Mouse (Mus musculus) fibroblast of lung, adult 2 months (primary cell): ENCODE data around the gene Lypd6b.
A peak's percentile ranks its signal among the peaks of the same experiment; 100 is the strongest.

Experiments used
- DNase-seq: peaks from one replicate; pipeline ENCODE4 v3.0.0-alpha.2; 2011; ENCODE audit warnings: low read depth

The Lypd6b gene

DNA sequence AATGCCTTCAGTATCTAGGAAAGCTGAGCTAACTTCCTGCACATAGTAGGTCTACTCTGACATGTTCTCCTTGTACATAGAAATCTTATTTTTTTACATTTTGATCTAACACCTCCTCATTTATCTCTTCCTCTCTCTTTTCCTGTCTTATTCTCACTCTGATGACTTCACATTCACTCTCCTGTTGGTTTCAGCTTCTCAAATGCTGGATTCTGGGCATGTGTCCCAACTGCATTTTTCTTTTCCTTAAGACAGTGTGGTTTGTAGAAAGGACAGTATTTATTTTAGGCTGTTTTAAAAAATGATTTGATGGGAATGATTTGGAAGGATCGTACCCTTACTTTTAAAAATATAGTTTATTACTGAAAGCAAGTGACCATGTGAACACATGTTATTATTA, 34.8 kb downstream of the Lypd6b start:
- no peak for DNase-seq

DNA sequence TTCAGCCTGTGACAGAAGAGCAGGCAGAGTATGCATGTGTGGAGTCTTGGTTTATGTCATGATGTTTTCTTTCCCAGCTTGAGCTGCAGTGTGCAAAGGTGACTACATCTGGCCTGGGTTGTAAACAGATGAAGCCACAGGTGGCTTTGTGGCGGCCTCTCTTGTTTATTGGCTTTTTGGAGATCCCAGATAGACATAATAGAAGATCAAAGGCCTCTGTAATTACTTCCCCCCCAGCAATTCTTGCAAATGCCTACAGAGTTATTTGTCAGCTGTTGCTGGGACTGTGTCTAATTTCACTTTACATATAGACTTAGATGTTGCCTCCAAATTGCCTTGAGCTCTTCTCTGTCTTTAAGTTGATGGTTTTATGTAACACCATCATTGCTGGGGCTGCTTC, 38.1 kb downstream of the Lypd6b start:
- no peak for DNase-seq

DNA sequence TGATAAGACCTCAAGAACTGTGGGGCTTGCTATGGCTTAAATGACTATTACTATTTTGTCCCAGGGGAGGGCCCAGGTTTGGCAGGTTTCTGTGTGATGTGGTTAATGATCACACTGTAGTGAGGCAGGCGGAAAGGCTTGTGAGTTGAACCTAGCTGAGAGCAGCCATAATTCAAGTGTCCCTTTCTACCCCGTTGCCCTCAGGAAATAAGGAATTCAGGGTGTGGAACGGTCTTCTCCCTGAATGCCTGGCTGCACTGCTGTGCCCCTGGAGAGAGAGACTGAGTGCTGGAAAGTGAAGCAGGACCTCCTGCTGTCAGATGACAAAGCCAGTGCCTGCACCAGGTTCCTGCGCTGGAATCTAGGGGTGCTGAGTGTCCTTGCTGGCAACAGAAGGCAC, 40.3 kb downstream of the Lypd6b start:
- DNase-seq: no peak

DNA sequence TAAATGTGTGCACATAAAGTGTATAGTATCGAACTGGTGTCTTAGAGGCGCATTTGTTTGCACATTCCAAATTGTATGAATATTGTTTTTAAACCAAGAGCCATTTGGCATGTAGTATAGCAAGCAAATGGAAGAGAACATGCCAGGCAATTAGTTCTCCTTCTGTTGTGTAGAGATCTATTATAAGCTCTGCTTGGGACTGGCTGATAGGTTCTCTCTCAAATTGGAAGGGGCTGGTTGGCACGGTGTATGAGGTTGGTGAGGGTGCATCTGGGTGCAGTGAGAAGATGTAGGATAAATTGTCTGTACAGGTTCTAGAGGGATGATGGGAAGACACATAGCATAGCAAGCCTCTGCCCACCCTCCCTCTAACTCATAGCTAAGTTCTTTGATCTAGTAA, 42.9 kb downstream of the Lypd6b start:
- DNase-seq: no peak

DNA sequence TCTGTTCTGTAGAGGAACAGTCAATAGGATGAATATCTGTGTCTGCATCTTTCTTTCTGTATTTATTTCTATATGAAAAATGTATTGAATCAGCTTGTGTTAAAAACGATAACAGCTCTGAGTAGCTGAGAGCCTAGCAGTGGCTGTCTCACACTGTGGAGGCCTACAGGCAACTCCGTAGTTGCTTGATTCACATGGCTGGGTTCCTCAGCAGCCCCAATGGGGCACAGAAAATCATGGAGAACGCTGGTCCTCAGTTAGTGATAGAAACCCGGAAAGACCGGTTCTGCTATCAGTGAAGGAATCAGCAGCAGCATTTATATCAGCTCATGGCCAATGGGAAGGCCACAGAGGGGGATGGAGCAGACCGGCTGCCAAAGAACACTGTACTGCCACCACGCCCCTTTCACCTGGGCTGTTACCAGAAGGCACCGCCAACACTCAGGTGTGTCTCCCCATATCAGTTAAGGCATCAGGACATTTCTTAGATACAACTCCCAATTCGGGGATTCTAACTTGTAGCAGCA, 44.9 kb downstream of the Lypd6b start:
- DNase-seq: no peak

DNA sequence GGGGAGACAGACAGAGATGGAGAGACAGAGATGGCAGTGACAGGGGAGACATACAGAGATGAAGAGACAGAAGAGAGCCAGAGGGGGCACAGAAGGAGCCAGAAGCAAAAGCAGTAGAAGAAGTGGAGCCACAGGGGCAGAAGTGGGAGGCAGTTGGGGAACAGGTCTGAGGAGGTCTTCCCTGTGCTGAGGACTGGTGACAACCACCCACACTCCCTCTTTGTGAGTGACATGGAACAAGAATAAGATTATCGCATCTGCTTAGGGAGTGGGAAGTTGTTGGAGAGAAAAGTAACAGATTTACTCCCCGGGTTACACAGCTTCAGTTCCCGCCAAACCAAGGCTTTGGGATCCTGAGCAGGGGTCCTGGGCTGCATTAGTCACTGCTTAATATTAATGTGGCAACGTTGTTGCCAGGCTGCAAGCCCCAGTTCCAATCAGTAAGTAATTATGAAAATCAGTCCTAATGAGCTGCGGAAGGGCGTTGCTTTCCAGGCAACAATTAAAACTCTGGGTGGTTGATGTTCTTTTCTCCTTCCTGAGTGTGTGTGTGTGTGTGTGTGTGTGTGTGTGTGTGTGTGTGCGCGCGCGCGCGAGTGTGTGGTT, 50.1 kb downstream of the Lypd6b start:
- no peak for DNase-seq

DNA sequence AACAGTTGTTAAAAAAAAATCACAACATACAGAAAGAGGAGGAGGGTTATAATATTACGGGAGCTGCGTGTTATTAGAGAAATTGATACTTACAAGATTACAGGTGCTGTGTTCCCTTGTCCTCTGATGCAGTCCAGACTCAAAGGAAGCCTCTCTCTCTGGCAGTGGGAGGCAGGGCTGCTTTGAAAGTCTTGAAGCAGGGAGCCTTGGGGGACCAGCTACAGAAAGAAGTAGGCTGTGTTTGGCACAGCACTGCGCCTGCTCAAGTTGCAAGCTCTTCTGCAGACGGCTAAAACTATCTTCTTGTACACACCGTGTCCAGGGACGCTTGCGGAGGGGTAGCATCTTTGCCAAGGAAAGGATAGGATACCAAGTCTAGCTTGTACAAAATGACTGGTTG, 51.1 kb downstream of the Lypd6b start:
- no peak for DNase-seq

DNA sequence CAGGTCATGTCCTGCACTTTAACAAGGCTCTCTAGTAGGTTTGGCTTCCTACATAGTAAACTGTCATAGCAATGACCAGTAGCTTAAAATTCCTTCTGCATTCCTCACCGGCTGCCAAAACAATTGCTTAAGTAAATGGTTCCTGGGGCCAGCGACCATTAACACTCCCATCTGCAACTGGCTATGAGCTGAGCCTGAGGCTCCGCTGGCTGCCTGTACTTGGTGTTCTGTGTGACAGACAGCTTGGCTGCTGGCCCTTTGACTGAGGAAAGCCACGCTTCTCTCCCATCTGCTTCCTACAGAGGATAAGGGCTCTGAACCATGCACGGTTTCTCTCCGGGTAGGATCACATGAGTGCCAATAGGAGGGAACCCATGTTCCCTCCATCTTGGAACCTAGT, 53.1 kb downstream of the Lypd6b start:
- DNase-seq: peak; percentile 41

DNA sequence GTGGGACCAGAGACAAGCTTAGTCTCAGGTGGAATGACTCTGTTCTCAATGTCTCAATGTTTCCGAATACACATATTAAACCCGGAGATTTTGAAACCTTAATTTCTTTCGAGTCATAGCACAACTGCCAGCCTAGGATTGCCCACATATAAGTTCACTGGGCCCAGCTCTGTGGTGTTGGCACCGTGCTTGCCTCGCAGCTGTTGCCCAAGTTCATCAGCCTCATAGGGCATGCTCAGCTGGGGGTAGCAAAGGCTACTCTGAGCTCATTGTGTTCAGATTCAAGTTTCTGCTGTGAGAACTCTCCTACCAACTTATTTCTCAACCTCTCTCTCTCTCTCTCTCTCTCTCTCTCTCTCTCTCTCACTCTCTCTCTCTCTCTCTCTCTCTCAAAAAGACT, 53.6 kb downstream of the Lypd6b start:
- peak; percentile 50 for DNase-seq

DNA sequence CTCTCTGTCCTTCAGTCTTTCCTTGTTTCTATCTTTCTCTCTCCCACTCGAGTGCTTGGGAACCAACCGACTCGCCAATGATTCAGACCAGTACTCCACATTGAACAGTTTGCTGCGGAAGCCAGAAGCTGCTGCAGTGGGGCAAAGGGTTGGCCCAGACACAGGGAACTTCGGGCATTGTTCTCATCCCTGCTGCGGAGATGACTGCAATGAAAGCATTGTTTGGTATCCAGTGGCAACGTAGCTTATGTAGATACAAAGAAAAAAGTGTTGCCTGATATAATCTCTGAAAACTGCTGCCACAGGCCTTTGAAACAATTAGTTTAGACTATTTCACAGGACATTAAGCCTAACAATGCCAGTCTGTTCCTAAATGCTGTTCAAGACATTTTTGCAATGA, 57.6 kb downstream of the Lypd6b start:
- DNase-seq: no peak

DNA sequence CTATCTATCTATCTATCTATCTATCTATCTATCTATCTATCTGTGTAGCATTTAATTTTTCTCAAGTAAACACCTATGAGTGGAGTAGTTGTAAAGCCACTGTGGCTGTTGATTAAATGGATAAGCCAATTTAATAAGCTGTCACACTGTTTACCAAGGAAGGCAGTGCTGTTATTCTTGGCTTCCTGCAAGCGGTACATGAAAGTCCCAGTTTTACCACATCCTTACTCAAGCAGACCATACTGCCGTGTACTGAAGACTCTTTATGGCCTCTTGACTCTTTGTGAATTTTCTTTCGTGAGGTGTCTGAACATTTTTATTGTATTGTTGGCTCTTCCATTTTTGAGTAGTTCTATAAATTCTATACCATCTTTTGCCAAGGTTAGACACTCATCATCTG, 58.6 kb downstream of the Lypd6b start:
- no peak for DNase-seq

DNA sequence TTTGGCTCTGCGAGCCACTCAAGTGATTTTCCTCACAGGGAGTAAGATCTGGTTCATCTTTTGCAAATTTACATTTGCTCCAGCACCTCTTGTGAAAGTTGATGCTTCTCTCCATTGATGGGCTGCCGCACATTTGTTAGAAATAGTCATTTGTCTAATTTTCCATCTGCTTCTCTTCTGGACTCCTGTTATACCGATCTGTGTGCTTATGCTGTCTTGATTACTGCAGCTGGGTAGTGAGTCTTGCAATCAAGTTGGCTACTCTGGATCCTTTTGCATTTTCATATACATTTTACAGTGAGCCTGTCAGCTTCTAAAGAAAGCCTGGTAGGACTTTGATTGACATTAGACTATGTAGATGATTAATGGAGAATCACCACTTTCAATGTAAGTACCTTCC, 59.4 kb downstream of the Lypd6b start:
- no peak for DNase-seq

DNA sequence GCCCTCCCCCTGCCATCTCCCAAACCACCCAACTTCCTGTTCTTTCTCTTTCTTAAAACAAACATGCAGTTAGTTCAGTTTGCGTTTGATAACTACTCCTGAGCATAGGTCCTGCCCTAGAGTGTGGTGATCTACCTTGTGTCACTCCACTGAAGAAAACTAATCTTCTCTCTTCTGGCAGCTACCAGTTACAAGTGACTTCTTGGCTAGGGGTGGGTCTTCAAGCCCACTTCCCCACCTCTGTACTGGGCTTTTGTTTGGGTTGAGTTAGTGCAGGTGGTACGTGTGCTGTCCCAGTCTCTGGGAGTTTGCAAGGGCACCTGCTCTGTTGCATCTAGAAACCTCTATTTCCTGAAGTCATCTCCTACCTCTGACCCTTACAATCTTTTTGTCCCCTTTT, 60.3 kb downstream of the Lypd6b start:
- DNase-seq: no peak

DNA sequence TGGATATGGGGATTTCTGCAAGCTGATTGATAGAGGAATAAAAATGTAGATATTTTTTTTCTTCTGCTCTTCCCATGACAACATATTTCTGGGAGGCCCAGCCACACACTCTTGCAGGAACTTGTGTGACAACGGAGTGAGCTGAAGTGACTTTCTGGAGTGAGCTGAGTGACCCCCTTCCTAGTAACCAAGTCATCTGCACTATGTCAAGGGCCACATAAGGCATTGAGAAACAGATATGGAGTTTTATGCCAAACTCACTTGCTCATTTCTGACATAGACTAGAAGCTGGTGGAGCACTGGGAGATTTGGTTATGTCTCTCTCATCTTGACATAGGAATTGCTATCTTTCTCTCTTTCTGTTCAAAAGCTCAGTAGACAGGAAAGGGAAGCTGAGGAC, 62.3 kb downstream of the Lypd6b start:
- DNase-seq: no peak

DNA sequence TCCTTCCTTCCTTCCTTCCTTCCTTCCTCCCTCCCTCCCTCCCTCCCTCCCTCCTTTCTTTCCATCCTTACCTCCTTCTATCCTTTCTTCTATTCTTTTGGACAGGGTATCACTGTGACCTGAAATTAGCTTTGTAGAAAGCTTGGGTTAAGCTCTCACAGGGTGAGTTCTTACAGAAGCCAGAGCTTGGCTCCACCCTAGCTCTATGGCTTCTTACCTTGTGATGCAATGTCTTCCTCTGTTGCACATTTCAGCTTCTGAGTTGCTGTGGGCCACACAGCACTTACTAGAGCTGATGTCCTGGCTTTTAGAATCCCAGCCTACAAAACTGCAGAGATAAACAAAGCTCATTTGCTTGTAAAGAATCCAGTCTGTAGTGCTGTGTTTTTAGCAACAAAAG, 64.5 kb downstream of the Lypd6b start:
- DNase-seq: no peak

DNA sequence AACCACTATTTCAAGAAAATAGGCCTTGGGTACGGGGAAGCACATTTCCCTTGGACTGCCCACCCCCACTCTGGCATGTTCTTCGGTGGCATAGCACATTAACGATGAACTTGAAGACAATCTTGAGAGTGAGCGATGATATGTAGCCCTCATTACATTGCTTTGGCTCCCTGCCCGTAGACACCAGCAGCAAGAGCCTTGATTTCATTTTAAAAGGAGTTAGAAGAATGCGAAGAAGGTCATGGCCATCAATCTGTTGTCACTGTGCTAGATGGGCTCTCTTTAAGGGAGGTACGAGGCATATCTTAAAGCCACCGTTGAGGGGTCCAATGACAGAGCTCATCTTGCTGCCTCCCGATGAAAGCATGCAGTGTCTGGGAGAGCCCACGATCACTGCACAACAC, 68.7 kb downstream of the Lypd6b start:
- no peak for DNase-seq

DNA sequence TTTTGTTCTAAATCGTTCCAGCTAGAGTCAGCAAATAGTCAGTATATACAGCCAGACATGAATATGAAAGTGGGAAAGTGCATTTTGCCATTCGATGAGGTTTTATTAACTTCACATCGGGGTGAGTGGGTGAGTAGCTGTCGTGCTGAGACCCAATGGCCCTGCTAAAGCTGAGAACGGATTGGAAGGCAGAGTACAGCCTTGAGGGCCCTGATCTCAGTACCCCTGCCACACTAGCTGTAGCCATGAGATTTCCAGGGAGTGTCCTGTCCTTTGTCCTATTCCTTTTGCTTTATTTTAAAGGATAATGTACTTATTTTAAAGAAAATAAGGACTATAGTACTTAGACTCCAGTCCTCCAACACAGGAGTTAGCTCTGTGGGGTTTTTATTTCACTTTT, 69.1 kb downstream of the Lypd6b start:
- DNase-seq: no peak

DNA sequence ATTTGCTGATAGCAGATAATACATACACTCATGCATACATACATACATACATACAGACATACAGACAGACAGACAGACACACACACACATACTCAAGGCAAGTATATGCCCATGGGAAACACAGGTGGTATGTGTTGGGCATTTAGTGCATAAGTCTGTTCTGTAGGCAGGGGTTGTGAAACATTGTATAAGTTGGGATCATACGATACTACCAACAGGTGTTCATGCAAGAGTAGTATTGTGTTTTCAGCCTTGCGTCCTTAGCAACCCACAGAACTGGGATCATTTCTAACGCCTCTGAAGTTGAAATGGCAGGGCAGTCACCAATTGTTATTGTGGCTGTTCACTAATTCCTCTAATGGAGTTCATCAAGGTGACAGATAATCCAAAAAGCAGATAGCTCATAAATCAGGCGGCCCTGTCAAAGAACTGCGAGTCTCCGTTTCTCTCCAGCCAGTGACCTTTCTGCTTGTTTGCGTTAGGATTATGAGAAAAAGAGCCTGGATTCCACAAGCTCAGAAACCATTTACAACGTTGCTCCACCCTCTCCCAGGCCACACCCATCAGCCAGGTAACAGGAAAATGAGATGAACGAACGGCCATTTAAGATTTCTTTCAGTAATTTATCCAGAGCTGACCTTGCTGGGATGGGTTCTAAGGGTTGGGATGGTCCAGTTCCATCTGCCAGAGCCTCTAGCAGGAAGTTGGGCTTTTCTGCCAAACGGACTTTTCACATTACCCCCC, 72.9 kb downstream of the Lypd6b start:
- no peak for DNase-seq

DNA sequence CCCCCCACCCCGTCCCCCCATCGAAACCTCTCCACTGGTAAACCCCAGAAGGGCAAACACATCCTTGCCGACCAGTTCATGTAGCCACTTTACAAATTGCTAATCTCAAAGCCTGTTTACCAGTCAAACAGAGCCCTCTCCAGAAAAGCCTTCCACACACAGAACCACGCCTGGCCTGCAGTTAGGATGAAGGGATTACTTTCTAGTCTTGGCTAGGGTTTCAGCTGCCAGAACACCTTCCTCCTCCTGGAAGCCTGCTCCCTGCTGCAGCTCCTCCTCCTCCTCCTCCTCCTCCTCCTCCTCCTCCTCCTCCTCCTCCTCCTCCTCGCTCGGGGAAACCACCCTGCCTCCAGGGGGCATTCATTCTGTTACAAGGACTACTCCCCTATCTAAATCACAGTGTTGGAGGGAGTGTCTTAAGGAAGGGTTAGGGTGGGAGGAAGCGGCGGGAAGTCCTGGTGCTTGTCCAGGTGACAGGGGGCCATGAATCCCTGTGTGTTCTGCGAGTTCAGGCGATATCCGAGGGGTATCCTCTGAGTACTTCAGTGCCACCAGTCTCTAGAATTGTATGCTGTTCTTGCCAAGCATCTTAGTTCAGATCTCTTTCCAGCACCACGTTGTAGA, 73.6 kb downstream of the Lypd6b start:
- no peak for DNase-seq

DNA sequence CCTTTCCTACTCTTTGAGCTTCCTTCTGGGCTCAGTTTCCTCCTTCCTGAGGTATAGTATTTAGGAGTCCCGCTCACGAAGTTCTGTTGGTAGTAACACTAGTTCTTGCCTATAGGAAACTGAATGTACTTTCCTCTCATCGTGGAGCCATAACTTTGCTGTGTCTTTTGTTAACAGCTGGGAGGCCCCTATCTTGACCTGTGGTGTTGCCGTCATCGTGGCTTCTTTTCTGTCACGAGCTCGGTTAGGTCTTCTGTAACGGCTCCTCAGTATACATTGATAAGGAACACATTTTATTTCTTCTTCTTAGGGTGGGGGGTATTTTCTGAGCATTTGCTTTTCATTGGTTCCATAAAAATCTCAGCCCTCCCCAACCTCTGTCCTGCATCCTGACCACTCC, 74.2 kb downstream of the Lypd6b start:
- no peak for DNase-seq

DNA sequence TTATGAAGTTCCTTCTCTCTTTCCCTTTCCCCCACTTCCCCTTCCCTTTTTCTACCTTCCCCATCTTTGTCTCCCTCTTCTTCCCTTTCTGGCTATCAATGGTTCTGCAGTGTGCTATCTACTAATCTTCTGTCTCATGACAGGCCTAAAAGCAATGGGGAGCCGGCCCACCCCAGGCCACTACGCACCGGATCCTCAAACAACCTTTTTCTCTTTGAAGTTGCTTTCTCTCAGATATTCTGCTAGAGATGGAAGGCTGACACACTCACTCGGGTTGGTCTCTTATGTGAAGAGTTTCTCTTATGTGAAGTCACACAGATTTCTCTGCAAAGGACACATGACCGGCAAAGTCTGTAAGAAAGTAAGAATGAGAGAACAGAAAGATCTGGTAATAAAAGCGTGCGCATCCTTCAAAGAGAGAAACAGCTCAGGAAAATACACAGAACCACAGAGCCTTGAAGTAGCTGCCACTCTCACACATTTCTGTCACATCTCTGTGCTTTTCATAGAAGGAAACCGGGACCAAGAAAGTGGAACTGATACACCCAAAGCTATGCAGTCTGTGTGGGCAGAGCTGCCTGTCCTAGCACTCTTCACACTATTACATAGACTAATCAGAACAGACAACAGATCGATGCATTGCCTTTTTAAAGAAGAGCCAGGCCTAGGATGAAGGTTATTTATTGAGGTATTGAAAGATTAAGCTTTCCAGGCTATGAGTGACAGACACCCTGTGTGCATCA, 80.8 kb downstream of the Lypd6b start:
- DNase-seq: no peak

DNA sequence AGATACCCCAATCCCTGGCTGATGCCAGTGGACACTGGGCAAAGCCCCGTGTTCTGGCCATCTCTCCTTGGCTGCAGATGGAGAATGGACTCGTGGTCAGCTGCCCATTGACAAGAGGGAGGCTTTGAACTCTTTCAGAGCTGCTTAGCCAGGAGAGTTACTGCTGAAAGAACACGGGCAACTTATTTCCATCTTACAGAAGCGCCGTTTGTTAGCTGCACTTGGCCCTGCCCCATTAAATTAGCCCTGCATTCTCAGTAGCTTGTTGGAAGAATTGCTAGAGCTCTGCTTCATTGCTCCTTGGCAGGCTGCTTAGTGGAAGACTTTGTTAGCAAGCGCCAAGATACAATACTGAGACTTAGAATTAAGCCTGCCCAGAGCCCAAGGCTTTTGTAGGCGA, 81.6 kb downstream of the Lypd6b start:
- no peak for DNase-seq
